Mouse (Mus musculus) Patski (cell line): ENCODE data around the gene Aatk. TPM values are rescaled to one million over a fixed set of nuclear protein-coding genes. Genes with fewer than 3 reads are reported as not detected.

Experiments
- ATAC-seq: fragments of 100-300 bp; one replicate; pipeline ENCODE4 v1.8.0; 2021
- CTCF ChIA-PET: fragments of 350-600 bp; sonication (Branson Sonifier 250); formaldehyde crosslinking; loops from one replicate; lab custom pipeline; 2022; ENCODE audit warnings: inconsistent platforms; lab: Charles Lee
- POLR2A ChIA-PET: fragments of 350-600 bp; sonication (Branson Sonifier 250); formaldehyde crosslinking; loops from one replicate; lab custom pipeline; 2022; ENCODE audit warnings: antibody characterized with exemption, inconsistent platforms; lab: Charles Lee
- DNase-seq: peaks from one replicate; pipeline ENCODE4 v3.0.0-alpha.2; 2011; ENCODE audit warnings: low read depth, low spot score
- H3K27me3 ChIP-seq: fragments of 371-371 bp; one replicate; pipeline ENCODE4 v1.5.1; 2021
- CTCF ChIP-seq: fragments of 100-300 bp; IDR thresholded peaks from one replicate; pipeline ENCODE4 v1.5.1; 2021
- in situ Hi-C: fragments of 300-500 bp; cut with MboI; formaldehyde crosslinking; loops from 3 replicates; pipeline ENCODE4 v1.11.1; 2018; ENCODE audit warnings: low pct_unique_long_range_greater_than_20kb, mixed read lengths
- polyA plus RNA-seq: library from polyadenylated mRNA; unstranded; gene quantifications from one replicate; pipeline ENCODE4 v1.2.3, GENCODE M21; 2021

Gene Aatk
- polyA plus RNA-seq, 1 experiment from 2014 or later: 0.09 TPM

- ChIA-PET POLR2A (no interaction called here), CTCF (interaction anchor here (1.1 to 1.4 kb wide), 2 partner anchors 16 to 60 kb away, joined by 3 read pairs; no protein-coding TSS in a partner anchor)
- TF ChIP-seq CTCF: no peak
- no peak for DNase-seq
- in situ Hi-C loops: no loop called here
- H3K27me3 ChIP-seq: peaks cover 9% of the 10 kb centered on the region
- ATAC-seq: no peak
Measured at GRCm38 (mm10) chr11:120011761-120012560, 35.0 kb downstream of the Aatk start.

- ChIA-PET CTCF (interaction anchor here (1.1 kb wide), 1 partner anchor 59 kb away, joined by 3 read pairs; no protein-coding TSS in a partner anchor), POLR2A (no interaction called here)
- no peak for ATAC-seq
- H3K27me3 ChIP-seq: peaks cover 9% of the 10 kb centered on the region
- no peak for TF ChIP-seq CTCF
- in situ Hi-C loops: no loop called here
- DNase-seq: no peak
Measured at GRCm38 (mm10) chr11:120011114-120011760, 35.7 kb downstream of the Aatk start.

- ChIA-PET POLR2A (no interaction called here), CTCF (no interaction called here)
- DNase-seq: no peak
- in situ Hi-C loops: no loop called here
- ATAC-seq: no peak
- TF ChIP-seq CTCF: no peak
- H3K27me3 ChIP-seq: peaks cover 9% of the 10 kb centered on the region
Measured at GRCm38 (mm10) chr11:120009937-120010336, 37.0 kb downstream of the Aatk start.

GRCm38 (mm10) chr11:120008956-120009355 lies 38.0 kb downstream of the Aatk start:
- ATAC-seq (no peak), DNase-seq (no peak)
- CTCF ChIA-PET: no interaction called here
- in situ Hi-C loops: no loop called here
- POLR2A ChIA-PET: interaction anchor here (0.5 kb wide), 1 partner anchor 367 kb away, joined by 13 read pairs; no protein-coding TSS in a partner anchor
- no peak for TF ChIP-seq CTCF
- peaks cover 9% of the 10 kb centered on the region for H3K27me3 ChIP-seq

GRCm38 (mm10) chr11:120008501-120008900 lies 38.5 kb downstream of the Aatk start:
- ChIA-PET CTCF (no interaction called here), POLR2A (interaction anchor here (0.5 kb wide), 1 partner anchor 368 kb away, joined by 13 read pairs; no protein-coding TSS in a partner anchor)
- no peak for TF ChIP-seq CTCF
- ATAC-seq (no peak), DNase-seq (no peak)
- in situ Hi-C loops: no loop called here
- peaks cover 9% of the 10 kb centered on the region for H3K27me3 ChIP-seq

GRCm38 (mm10) chr11:120007496-120008080 lies 39.4 kb downstream of the Aatk start:
- ATAC-seq (no peak), DNase-seq (no peak)
- CTCF ChIA-PET: interaction anchor here (1.3 kb wide), 1 partner anchor 79 kb away, joined by 3 read pairs; the partner anchor contains the start of gene Cep131
- TF ChIP-seq CTCF: no peak
- in situ Hi-C loops: no loop called here
- peaks cover 9% of the 10 kb centered on the region for H3K27me3 ChIP-seq
- POLR2A ChIA-PET: interaction anchor here (0.8 kb wide), 1 partner anchor 17 kb away, joined by 3 read pairs; no protein-coding TSS in a partner anchor

GRCm38 (mm10) chr11:120005434-120006317 lies 41.3 kb downstream of the Aatk start:
- TF ChIP-seq CTCF: no peak
- ChIA-PET CTCF (no interaction called here), POLR2A (interaction anchor here (0.9 kb wide), 1 partner anchor 9 kb away, joined by 3 read pairs; no protein-coding TSS in a partner anchor)
- DNase-seq (no peak), ATAC-seq (no peak)
- in situ Hi-C loops: no loop called here
- H3K27me3 ChIP-seq: peaks cover 9% of the 10 kb centered on the region

GRCm38 (mm10) chr11:120002634-120003220 lies 44.2 kb downstream of the Aatk start:
- POLR2A ChIA-PET: no interaction called here
- DNase-seq (no peak), ATAC-seq (no peak)
- in situ Hi-C loops: no loop called here
- no peaks in the 10 kb centered on the region for H3K27me3 ChIP-seq
- CTCF ChIA-PET: interaction anchor here (0.9 kb wide), 1 partner anchor 68 kb away, joined by 3 read pairs; no protein-coding TSS in a partner anchor
- TF ChIP-seq CTCF: no peak

- ATAC-seq (no peak), DNase-seq (no peak)
- TF ChIP-seq CTCF: no peak
- ChIA-PET CTCF (interaction anchor here (0.9 kb wide), 1 partner anchor 67 kb away, joined by 3 read pairs; no protein-coding TSS in a partner anchor), POLR2A (no interaction called here)
- in situ Hi-C loops: no loop called here
- no peaks in the 10 kb centered on the region for H3K27me3 ChIP-seq
Measured at GRCm38 (mm10) chr11:120002041-120002440, 44.9 kb downstream of the Aatk start.
